Mouse (Mus musculus): Measurements from ENCODE around the gene 9130023H24Rik.

9130023H24Rik gene

GRCm38 (mm10) chr7:128237927-128238778, at the start of gene 9130023H24Rik:
9130023H24Rik (minus strand) TSS chr7:128238031.
- DNase-seq = peak; percentile 100

- no peak for DNase-seq
Observed at GRCm38 (mm10) chr7:128285060-128285459, 47.2 kb upstream of the 9130023H24Rik start.

- DNase-seq = peak; percentile 57
Observed at GRCm38 (mm10) chr7:128284047-128284446, 46.2 kb upstream of the 9130023H24Rik start.

- peak; percentile 75 for DNase-seq
Observed at GRCm38 (mm10) chr7:128282532-128283244, 44.9 kb upstream of the 9130023H24Rik start.

- no peak for DNase-seq
Observed at GRCm38 (mm10) chr7:128281765-128282164, 43.9 kb upstream of the 9130023H24Rik start.

- no peak for DNase-seq
Observed at GRCm38 (mm10) chr7:128279750-128280149, 41.9 kb upstream of the 9130023H24Rik start.

- DNase-seq = no peak
Observed at GRCm38 (mm10) chr7:128276051-128276450, 38.2 kb upstream of the 9130023H24Rik start.

- DNase-seq = no peak
Observed at GRCm38 (mm10) chr7:128271496-128271895, 33.7 kb upstream of the 9130023H24Rik start.

- no peak for DNase-seq
Observed at GRCm38 (mm10) chr7:128270431-128270850, 32.6 kb upstream of the 9130023H24Rik start.

- no peak for DNase-seq
Observed at GRCm38 (mm10) chr7:128267813-128268212, 30.0 kb upstream of the 9130023H24Rik start.

DNA sequence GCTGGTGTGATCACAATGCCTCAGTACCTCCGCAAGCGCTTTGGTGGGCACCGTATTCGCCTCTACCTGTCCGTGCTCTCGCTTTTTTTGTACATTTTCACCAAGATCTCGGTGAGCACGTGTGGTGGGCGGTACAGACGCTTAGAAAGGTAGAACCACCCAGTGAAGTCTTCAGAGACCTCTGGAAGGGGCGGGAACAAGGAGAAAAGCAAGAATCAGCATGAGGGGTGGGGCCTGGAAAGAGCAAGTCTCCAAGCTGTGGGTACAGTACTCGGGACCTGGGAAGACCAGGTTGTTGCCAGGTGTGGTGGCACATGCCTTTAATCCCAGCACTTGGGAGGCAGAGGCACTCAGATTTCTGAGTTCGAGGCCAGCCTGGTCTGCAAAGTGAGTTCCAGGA, 29.6 kb upstream of the 9130023H24Rik start:
- DNase-seq = no peak

- no peak for DNase-seq
Observed at GRCm38 (mm10) chr7:128266056-128266455, 28.2 kb upstream of the 9130023H24Rik start.

- DNase-seq = no peak
Observed at GRCm38 (mm10) chr7:128265411-128265810, 27.6 kb upstream of the 9130023H24Rik start, which contains the start of gene Slc5a2. Slc5a2 (plus strand) TSS chr7:128265657.

DNA sequence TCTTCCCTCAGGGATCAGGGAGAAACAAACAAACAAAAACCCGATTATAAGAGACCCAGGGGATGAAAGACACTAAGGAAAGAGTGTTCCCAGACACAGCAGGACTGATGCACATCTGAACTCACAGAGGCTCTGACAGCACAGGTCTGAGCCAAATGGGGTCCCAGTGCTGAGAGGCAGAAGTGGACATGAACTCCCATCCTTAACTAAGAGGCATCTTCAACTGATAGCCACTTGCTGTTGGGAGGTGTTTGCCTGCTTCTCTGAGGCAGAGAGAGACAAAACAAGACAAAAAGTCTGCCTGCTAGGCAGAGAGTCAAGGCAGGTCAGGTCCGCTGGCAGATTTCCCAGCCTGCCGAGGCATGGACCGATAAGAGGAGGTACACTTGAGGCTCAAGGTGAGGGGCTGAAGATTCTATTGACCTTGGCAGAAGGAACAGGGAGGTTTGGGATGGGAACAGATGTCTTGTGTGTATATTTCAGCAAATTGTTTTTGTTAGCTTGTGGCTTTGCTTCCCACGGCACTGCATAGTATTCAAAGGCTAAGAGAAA, 19.0 kb upstream of the 9130023H24Rik start:
- no peak for DNase-seq

- DNase-seq = no peak
Observed at GRCm38 (mm10) chr7:128255757-128256156, 17.9 kb upstream of the 9130023H24Rik start.

DNA sequence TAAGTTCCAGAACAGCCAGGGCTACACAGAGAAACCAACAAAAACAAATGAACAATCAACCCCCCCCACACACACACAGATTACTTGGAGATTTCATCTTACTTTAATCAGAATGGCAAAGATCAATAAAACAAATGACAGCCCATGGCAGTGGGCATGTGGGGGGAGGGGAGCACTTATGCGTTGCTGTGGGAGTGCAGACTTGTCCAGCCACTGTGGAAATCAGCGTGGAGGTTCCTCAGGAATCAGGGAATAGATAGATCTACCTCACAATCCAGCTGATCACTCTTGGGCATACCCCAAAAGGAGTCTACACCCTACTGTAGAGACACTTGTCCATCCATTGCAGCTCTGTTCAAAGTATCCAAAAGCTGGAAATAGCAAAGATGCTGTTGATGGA, 17.1 kb upstream of the 9130023H24Rik start:
- no peak for DNase-seq

DNA sequence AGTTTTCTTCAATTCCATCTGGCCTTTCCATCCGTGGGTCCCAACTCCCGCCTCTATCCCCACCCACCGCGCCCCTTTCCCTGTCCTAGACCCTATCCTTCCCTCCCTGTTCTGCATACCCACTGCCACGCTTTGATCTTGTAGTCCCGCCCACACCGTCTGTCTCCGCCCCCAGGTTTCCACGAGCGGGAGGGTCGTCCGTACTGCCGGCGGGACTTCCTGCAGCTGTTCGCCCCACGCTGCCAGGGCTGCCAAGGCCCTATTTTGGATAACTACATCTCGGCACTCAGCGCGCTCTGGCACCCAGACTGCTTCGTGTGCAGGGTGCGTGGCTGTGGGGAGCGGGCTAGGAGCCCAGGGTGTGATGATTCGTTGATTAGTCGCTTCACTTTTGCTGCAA, 14.8 kb upstream of the 9130023H24Rik start:
- peak; percentile 74 for DNase-seq

GRCm38 (mm10) chr7:128251946-128252345, 14.1 kb upstream of the 9130023H24Rik start:
- no peak for DNase-seq

- no peak for DNase-seq
Observed at GRCm38 (mm10) chr7:128249998-128250397, 12.2 kb upstream of the 9130023H24Rik start.

DNA sequence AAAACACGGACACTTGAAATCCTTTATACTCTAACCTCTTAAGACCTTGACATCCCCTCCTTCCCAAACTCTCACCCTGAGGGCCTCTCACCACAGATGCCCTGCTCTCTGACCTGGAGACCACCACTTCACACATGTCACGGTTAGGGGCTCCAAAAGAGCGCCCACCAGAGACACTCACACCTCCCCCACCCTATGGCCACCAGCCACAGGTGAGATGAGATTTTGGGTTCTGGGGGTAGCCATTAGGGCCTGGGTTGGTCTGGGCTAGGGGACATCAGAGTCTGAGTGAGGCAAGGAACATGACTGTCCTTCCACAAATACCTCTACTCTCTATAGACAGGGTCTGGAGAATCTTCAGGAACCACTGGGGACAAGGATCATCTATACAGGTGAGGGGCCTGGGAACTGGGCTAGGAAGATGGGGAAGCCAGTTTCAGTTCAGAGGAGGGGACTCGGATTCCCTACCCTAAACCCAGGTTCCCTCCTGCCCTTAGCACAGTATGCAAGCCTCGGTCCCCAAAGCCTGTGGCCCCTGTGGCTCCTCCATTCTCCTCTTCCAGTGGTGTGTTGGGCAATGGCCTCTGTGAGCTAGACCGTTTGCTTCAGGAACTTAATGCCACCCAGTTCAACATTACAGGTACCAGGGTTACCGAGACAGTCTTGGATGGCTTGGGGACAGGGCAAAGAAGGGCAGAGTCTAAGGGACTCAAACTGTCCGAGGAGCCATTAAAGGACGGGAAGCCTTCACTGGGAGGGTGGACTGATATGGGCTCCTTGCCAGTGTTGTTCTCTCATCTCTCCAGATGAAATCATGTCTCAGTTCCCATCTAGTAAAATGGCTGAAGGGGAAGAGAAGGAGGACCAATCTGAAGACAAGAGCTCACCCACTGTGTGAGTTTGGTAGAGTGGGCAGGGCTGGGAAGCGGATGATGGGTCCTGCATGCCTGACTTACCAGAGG, 10.5 kb upstream of the 9130023H24Rik start:
- DNase-seq = no peak

- DNase-seq = peak; percentile 94
Observed at GRCm38 (mm10) chr7:128247443-128247842, 9.6 kb upstream of the 9130023H24Rik start.
